Mouse (Mus musculus): Measurements from ENCODE around the gene Foxn1. TPM values are rescaled to one million over a fixed set of nuclear protein-coding genes. Genes with fewer than 3 reads are reported as not detected.
A peak's percentile ranks its signal among the peaks of the same experiment; 100 is the strongest.

Foxn1 gene
- total RNA-seq, 2 experiments from 2014 or later: not detected

- intact Hi-C loops (cut with DNase I): no loop called here
- no peak for DNase-seq
Observed at GRCm38 (mm10) chr11:78401469-78401868, 15.1 kb upstream of the Foxn1 start.

DNA sequence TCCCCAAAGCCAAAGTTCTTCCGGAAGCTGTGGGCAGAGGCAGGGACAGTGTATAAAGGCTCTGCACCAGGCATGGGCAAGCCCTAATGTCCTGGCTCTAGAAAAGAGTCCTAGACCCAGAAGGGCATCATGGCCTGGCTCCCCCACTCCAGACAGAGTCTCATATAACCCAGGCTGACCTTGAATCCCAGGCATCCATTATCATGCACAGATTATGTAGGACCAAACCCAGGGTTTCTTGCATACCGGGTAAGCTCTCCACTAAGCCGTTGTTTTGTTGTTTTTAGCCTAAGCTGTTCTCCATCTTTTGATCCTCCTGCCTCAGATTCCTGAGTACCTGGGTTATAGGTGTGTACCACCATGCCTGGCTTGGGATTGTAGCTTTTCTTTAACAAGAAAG is 14.6 kb upstream of the Foxn1 start:
- no peak for DNase-seq
- intact Hi-C loops (cut with DNase I): no loop called here

DNA sequence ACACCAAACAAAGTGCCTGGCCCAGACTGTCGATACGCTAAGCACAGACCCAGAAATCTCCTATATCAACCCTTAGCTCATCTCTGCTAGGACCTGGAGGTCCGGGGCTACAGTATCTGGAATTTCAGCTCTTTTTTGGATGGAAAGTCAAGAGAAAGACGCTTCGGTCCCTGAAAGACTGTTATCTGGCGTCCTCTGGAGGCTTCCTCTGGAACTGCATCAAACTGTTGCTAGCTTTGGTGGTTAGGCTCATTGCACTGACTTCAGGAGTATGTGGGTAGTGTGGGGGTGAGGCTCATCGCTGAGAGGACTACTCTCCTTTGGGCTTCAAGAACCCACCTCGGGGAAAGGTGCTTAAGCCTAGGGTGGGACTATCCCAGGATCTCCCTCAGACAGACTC is 13.3 kb upstream of the Foxn1 start:
- peak; percentile 79 for DNase-seq
- intact Hi-C loops (cut with DNase I): loop anchor here (5.0 kb wide), 1 partner anchor 37 kb away; no protein-coding TSS in a partner anchor

- peak; percentile 21 for DNase-seq
- intact Hi-C loops (cut with DNase I): loop anchor here (5.0 kb wide), 1 partner anchor 36 kb away; no protein-coding TSS in a partner anchor
Observed at GRCm38 (mm10) chr11:78398212-78398611, 11.9 kb upstream of the Foxn1 start.

GRCm38 (mm10) chr11:78397397-78397796 is 11.0 kb upstream of the Foxn1 start:
- intact Hi-C loops (cut with DNase I): loop anchor here (5.0 kb wide), 1 partner anchor 35 kb away; no protein-coding TSS in a partner anchor
- peak; percentile 76 for DNase-seq

- intact Hi-C loops (cut with DNase I): loop anchor here (5.0 kb wide), 1 partner anchor 35 kb away; no protein-coding TSS in a partner anchor
- DNase-seq: no peak
Observed at GRCm38 (mm10) chr11:78396950-78397349, 10.6 kb upstream of the Foxn1 start.

DNA sequence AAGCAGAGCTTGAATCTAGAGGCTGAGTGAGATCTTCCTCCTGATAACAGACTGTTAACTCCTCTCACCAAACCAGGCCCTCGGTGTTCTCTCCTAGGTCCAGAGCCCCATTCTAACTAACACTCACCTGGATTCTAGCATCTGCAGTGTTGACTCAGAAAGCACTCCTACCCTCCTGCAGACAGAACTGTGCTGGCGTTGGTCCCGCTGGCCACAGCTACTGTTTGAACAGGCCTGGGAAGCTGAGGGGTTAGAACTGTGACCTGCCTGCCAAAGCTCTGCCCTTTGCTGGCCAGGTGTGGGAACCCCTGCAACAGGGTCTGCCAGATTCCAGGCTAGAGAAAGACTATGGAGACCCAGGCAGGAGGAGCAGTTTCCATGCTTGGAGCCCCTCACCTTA is 6.4 kb upstream of the Foxn1 start:
- intact Hi-C loops (cut with DNase I): no loop called here
- no peak for DNase-seq

DNA sequence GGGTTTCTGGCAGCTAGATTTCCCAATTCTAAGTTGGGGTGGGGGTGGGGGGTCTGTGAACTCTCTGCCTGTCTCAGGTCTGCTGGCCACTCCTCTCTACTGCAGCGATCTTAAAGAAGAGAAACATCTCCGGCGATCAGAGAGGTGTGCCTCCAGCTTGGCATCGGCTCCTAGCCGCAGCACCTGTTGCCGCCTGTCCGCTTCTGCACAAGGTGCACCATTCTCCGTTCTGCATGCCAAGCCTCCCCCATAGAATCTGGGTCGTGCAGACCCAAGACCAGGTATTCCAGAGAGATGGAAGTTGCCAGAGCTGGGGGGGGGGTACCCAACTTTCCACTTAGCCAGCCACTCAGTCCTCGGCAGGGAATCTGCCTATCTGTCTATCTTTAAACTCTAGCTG is 582 bp downstream of the Foxn1 start:
- DNase-seq: no peak
- intact Hi-C loops (cut with DNase I): no loop called here

DNA sequence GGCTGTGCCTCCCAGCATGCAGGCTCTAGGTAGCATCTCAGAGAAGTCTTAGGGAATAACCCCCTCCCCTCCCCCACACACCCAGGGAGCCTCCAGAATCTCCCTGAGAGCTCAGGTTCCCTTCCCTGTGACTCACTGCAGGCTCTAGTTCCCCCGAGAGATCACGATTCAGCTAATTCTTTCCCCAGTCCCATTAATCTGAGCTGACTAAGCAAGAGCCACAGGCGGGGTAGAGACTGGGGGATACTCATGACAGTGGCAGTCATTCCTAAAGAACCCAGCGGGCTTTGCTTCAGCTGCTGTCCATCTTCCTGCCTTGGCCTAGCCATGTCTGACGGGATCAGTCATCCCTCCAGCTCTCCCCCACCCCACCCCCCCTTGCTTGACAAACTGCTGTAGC is 3.7 kb downstream of the Foxn1 start:
- no peak for DNase-seq
- intact Hi-C loops (cut with DNase I): no loop called here

- no peak for DNase-seq
- intact Hi-C loops (cut with DNase I): no loop called here
Observed at GRCm38 (mm10) chr11:78382286-78382685, 4.1 kb downstream of the Foxn1 start.

GRCm38 (mm10) chr11:78380996-78381395 is 5.4 kb downstream of the Foxn1 start:
- intact Hi-C loops (cut with DNase I): no loop called here

GRCm38 (mm10) chr11:78380351-78380750 is 6.0 kb downstream of the Foxn1 start:
- peak; percentile 46 for DNase-seq
- intact Hi-C loops (cut with DNase I): no loop called here

More at GRCm38 (mm10) chr11:78380996-78381395, 5.4 kb downstream of the Foxn1 start:
- DNase-seq: no peak

- intact Hi-C loops (cut with DNase I): no loop called here
Observed at GRCm38 (mm10) chr11:78377549-78378159, 8.7 kb downstream of the Foxn1 start.

DNA sequence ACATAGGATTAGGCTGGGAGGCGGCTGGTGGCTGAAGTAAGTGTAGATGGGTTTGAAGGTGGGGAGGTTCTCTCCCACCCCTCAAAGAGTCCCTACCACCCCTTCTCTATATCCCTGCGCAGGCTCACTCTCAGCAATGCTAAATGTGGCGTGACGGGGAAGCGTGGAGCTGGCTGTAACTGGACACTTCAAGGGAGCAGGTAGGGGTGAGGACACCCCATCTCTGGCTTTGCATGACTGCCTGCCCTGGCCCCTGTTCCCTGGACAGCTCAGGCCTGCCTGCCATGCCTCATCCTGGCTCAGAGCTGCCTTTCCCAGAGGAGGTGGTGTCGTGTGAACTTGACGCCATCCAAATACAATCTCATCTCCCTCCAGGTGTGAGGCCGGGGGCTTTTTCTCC is 12.2 kb downstream of the Foxn1 start:
- DNase-seq: no peak
- intact Hi-C loops (cut with DNase I): no loop called here

More at GRCm38 (mm10) chr11:78377549-78378159, 8.7 kb downstream of the Foxn1 start:
- no peak for DNase-seq

- no peak for DNase-seq
- intact Hi-C loops (cut with DNase I): no loop called here
Observed at GRCm38 (mm10) chr11:78372610-78373009, 13.7 kb downstream of the Foxn1 start.

DNA sequence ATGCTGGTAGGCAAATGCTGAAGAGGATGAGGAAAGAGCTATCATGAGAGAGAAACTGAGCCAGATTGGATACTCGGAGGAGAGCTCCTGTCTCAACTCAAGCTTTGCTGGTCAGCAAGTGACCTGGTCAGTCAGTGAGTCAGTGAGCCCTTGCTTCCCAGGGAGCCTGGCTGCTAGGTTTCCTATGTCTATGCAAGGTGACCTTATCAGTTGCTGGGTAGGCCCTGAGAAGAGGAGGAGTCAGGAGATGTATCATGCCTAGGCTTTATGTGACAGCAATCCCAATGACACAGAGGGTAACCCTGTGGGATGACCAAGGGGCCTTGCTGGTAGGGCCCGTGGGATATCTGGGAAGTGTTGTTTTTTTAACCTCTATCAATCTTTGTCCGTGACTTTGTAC is 14.2 kb downstream of the Foxn1 start:
- intact Hi-C loops (cut with DNase I): no loop called here
- no peak for DNase-seq

- intact Hi-C loops (cut with DNase I): no loop called here
- no peak for DNase-seq
Observed at GRCm38 (mm10) chr11:78371711-78372110, 14.6 kb downstream of the Foxn1 start.

DNA sequence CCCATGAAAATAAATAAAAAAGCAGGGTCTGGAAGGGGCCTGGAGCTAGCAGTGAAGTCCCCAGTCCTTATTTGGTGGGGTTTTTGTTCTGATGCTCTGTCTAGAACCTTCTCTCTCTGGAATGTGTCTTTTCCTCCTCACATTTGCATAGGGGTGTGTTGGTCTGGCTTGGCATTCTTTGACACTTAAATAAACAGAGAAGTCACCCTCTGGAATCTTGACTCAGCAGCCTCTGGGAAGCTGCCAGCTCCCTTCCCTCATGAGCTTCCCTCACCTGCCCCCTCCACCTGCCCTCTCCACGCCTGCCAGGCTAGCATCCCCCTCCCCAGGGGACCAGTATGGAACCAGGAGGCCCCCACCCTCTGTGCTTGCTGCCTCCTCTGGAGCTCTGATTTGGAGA is 16.0 kb downstream of the Foxn1 start:
- intact Hi-C loops (cut with DNase I): no loop called here

GRCm38 (mm10) chr11:78367456-78368225 is 18.7 kb downstream of the Foxn1 start:
- no peak for DNase-seq
- intact Hi-C loops (cut with DNase I): no loop called here

More for the DNA sequence above, 16.0 kb downstream of the Foxn1 start:
- DNase-seq: no peak

GRCm38 (mm10) chr11:78364103-78364502 is 22.3 kb downstream of the Foxn1 start:
- intact Hi-C loops (cut with DNase I): loop anchor here (5.0 kb wide), 1 partner anchor 33 kb away; no protein-coding TSS in a partner anchor
- no peak for DNase-seq

- no peak for DNase-seq
- intact Hi-C loops (cut with DNase I): loop anchor here (5.0 kb wide), 1 partner anchor 34 kb away; no protein-coding TSS in a partner anchor
Observed at GRCm38 (mm10) chr11:78363309-78364007, 22.9 kb downstream of the Foxn1 start.
